Mouse (Mus musculus) kidney, adult 2 months (tissue): ENCODE measurements around the gene Smarca4. TPM values are rescaled to one million over a fixed set of nuclear protein-coding genes. Genes with fewer than 3 reads are reported as not detected.
A peak's percentile ranks its signal among the peaks of the same experiment; 100 is the strongest.

Source experiments
- DNase-seq: peaks from one replicate; pipeline ENCODE4 v3.0.0; 2021
- H3K27ac ChIP-seq: fragments of 200-500 bp; 2 replicates; pipeline ENCODE4 v1.5.1; 2012; ENCODE audit warnings: low read depth, low read length, control low read depth, inconsistent platforms; ENCODE audit not compliant: insufficient read depth
- H3K27me3 ChIP-seq: fragments of 200-500 bp; replicated peaks from 2 replicates; pipeline ENCODE4 v1.6.1; 2012; ENCODE audit warnings: mild to moderate bottlenecking, moderate library complexity, low read length, inconsistent platforms; ENCODE audit not compliant: control insufficient read depth, insufficient read depth
- H3K36me3 ChIP-seq: fragments of 200-500 bp; 2 replicates; pipeline ENCODE4 v1.6.1; 2012; ENCODE audit warnings: mild to moderate bottlenecking, moderate library complexity, low read length, inconsistent platforms; ENCODE audit not compliant: control insufficient read depth, insufficient read depth
- H3K4me1 ChIP-seq: fragments of 200-500 bp; 2 replicates; pipeline ENCODE4 v1.6.1; 2011; ENCODE audit warnings: low read length; ENCODE audit not compliant: control insufficient read depth, insufficient read depth
- H3K4me3 ChIP-seq: fragments of 200-500 bp; 2 replicates; pipeline ENCODE4 v1.5.1; 2011; ENCODE audit warnings: mild to moderate bottlenecking, low read depth, low read length, control low read depth; ENCODE audit not compliant: insufficient read depth
- CTCF ChIP-seq: fragments of 200-500 bp; conservative IDR thresholded peaks from 2 replicates; pipeline ENCODE4 v1.5.1; 2011; ENCODE audit warnings: low read depth, mild to moderate bottlenecking, control low read depth, low read length, moderate library complexity, mixed read lengths; ENCODE audit not compliant: insufficient read depth, insufficient read length
- POLR2A ChIP-seq: fragments of 200-500 bp; IDR thresholded peaks from one replicate; pipeline ENCODE4 v1.6.1; 2011; ENCODE audit warnings: low read depth, low read length, control low read depth
- WGBS: fragments of 180-500 bp; shearing (Covaris S2); methylation state at CpG from one replicate; pipeline ENCODE4 v1.1.7; 2018; 5-methylcytosine and 5-hydroxymethylcytosine counted together
- polyA plus RNA-seq: library from polyadenylated mRNA; depleted of rRNA; stranded (reverse); fragments of >200 nt; gene quantifications from 2 replicates; pipeline ENCODE4 v1.2.3, GENCODE M21; 2012

The Smarca4 gene
- polyA plus RNA-seq, 1 experiment: 24.9 TPM

- peak; percentile 21 for TF ChIP-seq POLR2A
- no peak for TF ChIP-seq CTCF
- no peaks in the 10 kb centered on the region for H3K27me3 ChIP-seq
- H3K4me3 ChIP-seq: peak overlapping the region; percentile 94
- peak; percentile 93 for DNase-seq
- peaks cover 4% of the 10 kb centered on the region; the same call in 1 of the 2 replicates for H3K4me1 ChIP-seq
- WGBS: under 1% methylated on average over 57 of the region's 57 CpGs
- H3K36me3 ChIP-seq: no peaks in the 10 kb centered on the region
- H3K27ac ChIP-seq: peak overlapping the region; percentile 88
Observed at GRCm38 (mm10) chr9:21616232-21616781, 338 bp downstream of the Smarca4 start.

GRCm38 (mm10) chr9:21617066-21617465 is 1.1 kb downstream of the Smarca4 start:
- WGBS: 1% methylated on average over 10 of the region's 10 CpGs
- Histone ChIP-seq H3K4me3 (peak overlapping the region; percentile 94), H3K27ac (peak overlapping the region; percentile 47; the same call in 1 of the 2 replicates), H3K27me3 (no peaks in the 10 kb centered on the region), H3K36me3 (no peaks in the 10 kb centered on the region), H3K4me1 (peaks cover 4% of the 10 kb centered on the region; the same call in 1 of the 2 replicates)
- no peak for TF ChIP-seq POLR2A
- TF ChIP-seq CTCF: no peak
- peak; percentile 22 for DNase-seq

GRCm38 (mm10) chr9:21620229-21620628 is 4.3 kb downstream of the Smarca4 start:
- H3K27ac ChIP-seq: no peak overlapping the region
- peaks cover 7% of the 10 kb centered on the region; the same call in 1 of the 2 replicates for H3K4me1 ChIP-seq
- DNase-seq: no peak
- WGBS: 75% methylated on average over 4 of the region's 4 CpGs
- H3K27me3 ChIP-seq: no peaks in the 10 kb centered on the region
- no peaks in the 10 kb centered on the region for H3K36me3 ChIP-seq
- H3K4me3 ChIP-seq: no peak overlapping the region
- TF ChIP-seq CTCF (no peak), POLR2A (no peak)

- 95% methylated on average over 1 of the region's 1 CpGs for WGBS
- TF ChIP-seq CTCF (no peak), POLR2A (no peak)
- 0 out of 2 replicates have a peak, but pooled peaks cover 3% of the 10 kb centered on the region for H3K4me1 ChIP-seq
- H3K27me3 ChIP-seq: no peaks in the 10 kb centered on the region
- DNase-seq: no peak
- H3K4me3 ChIP-seq: no peak overlapping the region
- H3K27ac ChIP-seq: no peak overlapping the region
- H3K36me3 ChIP-seq: no peaks in the 10 kb centered on the region
Observed at GRCm38 (mm10) chr9:21622676-21623075, 6.7 kb downstream of the Smarca4 start.

- WGBS: 77% methylated on average over 10 of the region's 10 CpGs
- DNase-seq: no peak
- no peaks in the 10 kb centered on the region for H3K27me3 ChIP-seq
- no peak for TF ChIP-seq CTCF
- no peak for TF ChIP-seq POLR2A
- H3K4me1 ChIP-seq: 0 out of 2 replicates have a peak, but pooled peaks cover 3% of the 10 kb centered on the region
- H3K36me3 ChIP-seq: no peaks in the 10 kb centered on the region
- no peak overlapping the region for H3K27ac ChIP-seq
- H3K4me3 ChIP-seq: no peak overlapping the region
Observed at GRCm38 (mm10) chr9:21625342-21626339, 9.7 kb downstream of the Smarca4 start.

GRCm38 (mm10) chr9:21626571-21626970 is 10.6 kb downstream of the Smarca4 start:
- DNase-seq: no peak
- no peak overlapping the region for H3K27ac ChIP-seq

More at GRCm38 (mm10) chr9:21626571-21626970, 10.6 kb downstream of the Smarca4 start:
- H3K4me3 ChIP-seq: no peak overlapping the region
- H3K27me3 ChIP-seq: no peaks in the 10 kb centered on the region
- TF ChIP-seq CTCF: peak; percentile 45
- no peak for TF ChIP-seq POLR2A
- 0 out of 2 replicates have a peak, but pooled peaks cover 3% of the 10 kb centered on the region for H3K4me1 ChIP-seq
- no peaks in the 10 kb centered on the region for H3K36me3 ChIP-seq
